Mouse (Mus musculus): ENCODE results near the gene Ms4a13.
"Not testable (repeated sequence)": the region's sequence is repeated elsewhere in the genome, so short reads cannot be mapped to it uniquely, and the experiment has no call there.

Gene Ms4a13

GRCm38 (mm10) chr19:11196546-11196945 lies at the start of gene Ms4a13:
Ms4a13 (minus strand) TSS chr19:11196737.
- DNase-seq (ENCODE audit: low spot score in 2 of 2): no peak

GRCm38 (mm10) chr19:11244230-11244629 lies 47.7 kb upstream of the Ms4a13 start:
- no peak for DNase-seq (ENCODE audit: low spot score in 2 of 2)

- DNase-seq (ENCODE audit: low spot score in 2 of 2): no peak
Measured at GRCm38 (mm10) chr19:11242560-11242959, 46.0 kb upstream of the Ms4a13 start.

GRCm38 (mm10) chr19:11235820-11236219 lies 39.3 kb upstream of the Ms4a13 start:
- no peak for DNase-seq (ENCODE audit: low spot score in 2 of 2)

- no peak for DNase-seq (ENCODE audit: low spot score in 2 of 2)
Measured at GRCm38 (mm10) chr19:11234921-11235735, 38.6 kb upstream of the Ms4a13 start.

- DNase-seq (ENCODE audit: low spot score in 2 of 2): no peak
Measured at GRCm38 (mm10) chr19:11234244-11234643, 37.7 kb upstream of the Ms4a13 start.

GRCm38 (mm10) chr19:11232348-11232747 lies 35.8 kb upstream of the Ms4a13 start, which contains the start of gene Ms4a12:
Ms4a12 (minus strand) TSS chr19:11232448.
- DNase-seq (ENCODE audit: low spot score in 2 of 2): no peak

- no peak for DNase-seq (ENCODE audit: low spot score in 2 of 2)
Measured at GRCm38 (mm10) chr19:11192552-11192951, 4.0 kb downstream of the Ms4a13 start.

- DNase-seq (ENCODE audit: low spot score in 2 of 2): peak in 1 of 2 experiments; percentile 10
Measured at GRCm38 (mm10) chr19:11184121-11184520, 12.4 kb downstream of the Ms4a13 start.

GRCm38 (mm10) chr19:11177464-11177863 lies 19.1 kb downstream of the Ms4a13 start:
- DNase-seq (ENCODE audit: low spot score in 2 of 2): no peak

- peak in 1 of 2 experiments; percentile 7 for DNase-seq (ENCODE audit: low spot score in 2 of 2)
Measured at GRCm38 (mm10) chr19:11165172-11165571, 31.4 kb downstream of the Ms4a13 start, which contains the start of gene 1700025F22Rik. 1700025F22Rik (minus strand) TSS chr19:11165320.

- not testable (repeated sequence) for DNase-seq (ENCODE audit: low spot score in 2 of 2)
Measured at GRCm38 (mm10) chr19:11157890-11158289, 38.6 kb downstream of the Ms4a13 start.

GRCm38 (mm10) chr19:11135336-11135735 lies 61.2 kb downstream of the Ms4a13 start:
- DNase-seq (ENCODE audit: low spot score in 2 of 2): no peak

GRCm38 (mm10) chr19:11134852-11135251 lies 61.7 kb downstream of the Ms4a13 start:
- DNase-seq (ENCODE audit: low spot score in 2 of 2): no peak

GRCm38 (mm10) chr19:11130776-11131175 lies 65.8 kb downstream of the Ms4a13 start, which contains the start of gene 1700017D01Rik:
1700017D01Rik (minus strand) TSS chr19:11130876.
- DNase-seq (ENCODE audit: low spot score in 2 of 2): not testable (repeated sequence)

GRCm38 (mm10) chr19:11129702-11130101 lies 66.8 kb downstream of the Ms4a13 start:
- no peak for DNase-seq (ENCODE audit: low spot score in 2 of 2)

GRCm38 (mm10) chr19:11121016-11121420 lies 75.5 kb downstream of the Ms4a13 start:
- peak; percentile 8 to 9 for DNase-seq (ENCODE audit: low spot score in 2 of 2)
